Mouse (Mus musculus) urinary bladder, adult 18-20 months (tissue): ENCODE data around the gene Scamp4.

ENCODE experiments used
- DNase-seq, 2 experiments: peaks; one replicate each; pipeline ENCODE4 v3.0.0; 2022; ENCODE audit warnings: low spot score in 2 of 2, mixed read lengths in 2 of 2

Gene Scamp4

GRCm38 (mm10) chr10:80602698-80603325 lies at the start of gene Scamp4, which contains the start of gene Adat3:
Scamp4 (plus strand) TSS chr10:80602872.
Adat3 (plus strand) TSS chr10:80602880.
- peak; percentile 89 to 98 for DNase-seq

GRCm38 (mm10) chr10:80553575-80553974 lies 49.1 kb upstream of the Scamp4 start:
- no peak for DNase-seq

- no peak for DNase-seq
These were observed 48.7 kb upstream of the Scamp4 start for GRCm38 (mm10) chr10:80553997-80554396.

GRCm38 (mm10) chr10:80557346-80557965 lies 45.2 kb upstream of the Scamp4 start:
- peak; percentile 42 to 63 for DNase-seq

- no peak for DNase-seq
These were observed 43.2 kb upstream of the Scamp4 start for GRCm38 (mm10) chr10:80559431-80559830.

GRCm38 (mm10) chr10:80560621-80561020 lies 42.1 kb upstream of the Scamp4 start:
- DNase-seq: no peak

GRCm38 (mm10) chr10:80561116-80561944 lies 41.3 kb upstream of the Scamp4 start, which contains the start of gene Rexo1:
Rexo1 (minus strand) TSS chr10:80561560.
- peak; percentile 89 to 93 for DNase-seq

GRCm38 (mm10) chr10:80566375-80567092 lies 36.1 kb upstream of the Scamp4 start:
- peak; percentile 61 to 82 for DNase-seq

GRCm38 (mm10) chr10:80568876-80569275 lies 33.8 kb upstream of the Scamp4 start:
- DNase-seq: no peak

GRCm38 (mm10) chr10:80569664-80570066 lies 33.0 kb upstream of the Scamp4 start:
- peak in 1 of 2 experiments; percentile 42 for DNase-seq

- DNase-seq: no peak
These were observed 32.3 kb upstream of the Scamp4 start for GRCm38 (mm10) chr10:80570419-80570818.

GRCm38 (mm10) chr10:80570871-80571836 lies 31.5 kb upstream of the Scamp4 start:
- no peak for DNase-seq

GRCm38 (mm10) chr10:80572477-80572876 lies 30.2 kb upstream of the Scamp4 start:
- no peak for DNase-seq

GRCm38 (mm10) chr10:80573944-80574343 lies 28.7 kb upstream of the Scamp4 start:
- DNase-seq: no peak

GRCm38 (mm10) chr10:80574896-80575295 lies 27.8 kb upstream of the Scamp4 start:
- no peak for DNase-seq

GRCm38 (mm10) chr10:80575925-80576324 lies 26.7 kb upstream of the Scamp4 start:
- DNase-seq: no peak

- DNase-seq: peak; percentile 48 to 72
These were observed 26.1 kb upstream of the Scamp4 start for GRCm38 (mm10) chr10:80576351-80577194.

- peak; percentile 98 to 99 for DNase-seq
These were observed 25.2 kb upstream of the Scamp4 start, which contains the start of gene Klf16 for GRCm38 (mm10) chr10:80577195-80578130. Klf16 (minus strand) TSS chr10:80577321.
